Mouse (Mus musculus): Measurements from ENCODE around the gene Mvb12b. TPM values are rescaled to one million over a fixed set of nuclear protein-coding genes. Genes with fewer than 3 reads are reported as not detected.

The Mvb12b gene
- total and polyA plus RNA-seq, 3 experiments, result 16.3 to 27.8 (median 23.3) TPM

DNA sequence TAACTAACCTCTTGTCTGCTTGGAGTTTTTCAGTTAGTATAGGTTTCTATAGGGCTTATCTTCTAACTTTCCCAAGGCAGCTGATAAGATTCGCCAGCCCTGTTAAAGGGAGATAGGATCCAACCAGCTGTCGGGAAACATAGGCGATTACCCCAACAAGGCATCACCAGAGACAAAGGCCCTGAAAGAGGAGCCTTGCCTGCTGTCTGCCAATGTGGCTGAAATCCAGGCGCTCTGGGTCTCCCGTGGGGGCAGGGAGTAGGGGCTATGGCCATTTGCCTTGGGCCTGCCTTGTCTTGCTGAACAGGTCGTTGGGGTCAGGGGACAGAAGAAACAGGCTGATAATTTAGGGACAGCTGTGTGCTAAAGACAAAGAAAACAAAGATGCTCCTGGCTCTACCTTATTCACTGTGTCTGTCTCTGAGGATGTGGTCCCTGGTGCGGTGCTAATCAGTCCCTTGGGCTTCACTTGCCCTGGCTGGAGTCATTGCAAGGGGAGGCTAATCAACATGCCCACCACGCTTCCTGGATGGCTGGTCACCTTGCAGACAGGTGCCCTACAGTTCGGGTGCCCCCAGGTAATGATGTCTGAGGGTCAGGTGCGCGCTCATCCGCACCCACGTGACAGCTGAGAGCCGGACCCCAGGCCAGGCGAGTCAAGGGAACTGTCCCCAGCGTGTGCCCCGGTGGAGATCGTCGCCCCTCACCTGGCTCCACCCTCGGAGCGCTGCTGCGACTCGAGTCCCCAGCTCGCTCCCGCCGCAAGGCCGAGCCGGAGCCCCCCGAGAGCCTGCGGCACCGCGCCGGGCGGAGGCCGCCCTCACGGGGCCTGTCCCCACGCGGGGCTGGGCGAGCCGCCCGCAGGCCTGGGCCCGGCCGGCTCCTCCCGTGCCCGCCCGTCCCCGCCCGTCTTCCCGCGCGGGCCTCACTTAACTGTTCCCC lies 1.1 kb downstream of the Mvb12b start:
- peak; percentile 21 for DNase-seq

DNA sequence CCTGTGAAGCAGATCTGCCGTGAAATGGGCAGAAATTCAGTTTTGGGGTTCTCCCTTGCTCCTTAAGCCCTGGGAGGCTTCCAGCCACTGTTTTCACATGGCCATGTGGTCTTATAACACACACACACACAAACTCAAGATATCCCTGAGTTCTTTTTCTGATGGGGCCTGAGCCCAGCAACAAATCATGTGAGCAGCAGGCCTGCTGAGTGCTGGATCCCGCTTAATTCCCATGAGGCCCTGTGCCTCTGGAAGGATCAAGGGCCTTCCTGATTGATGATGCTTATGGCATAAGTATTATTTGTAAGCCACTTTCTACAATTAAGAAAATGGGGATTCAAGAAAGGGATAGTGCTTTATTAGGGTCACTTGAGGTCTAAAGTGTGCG lies 2.5 kb downstream of the Mvb12b start:
- DNase-seq, result no peak

DNA sequence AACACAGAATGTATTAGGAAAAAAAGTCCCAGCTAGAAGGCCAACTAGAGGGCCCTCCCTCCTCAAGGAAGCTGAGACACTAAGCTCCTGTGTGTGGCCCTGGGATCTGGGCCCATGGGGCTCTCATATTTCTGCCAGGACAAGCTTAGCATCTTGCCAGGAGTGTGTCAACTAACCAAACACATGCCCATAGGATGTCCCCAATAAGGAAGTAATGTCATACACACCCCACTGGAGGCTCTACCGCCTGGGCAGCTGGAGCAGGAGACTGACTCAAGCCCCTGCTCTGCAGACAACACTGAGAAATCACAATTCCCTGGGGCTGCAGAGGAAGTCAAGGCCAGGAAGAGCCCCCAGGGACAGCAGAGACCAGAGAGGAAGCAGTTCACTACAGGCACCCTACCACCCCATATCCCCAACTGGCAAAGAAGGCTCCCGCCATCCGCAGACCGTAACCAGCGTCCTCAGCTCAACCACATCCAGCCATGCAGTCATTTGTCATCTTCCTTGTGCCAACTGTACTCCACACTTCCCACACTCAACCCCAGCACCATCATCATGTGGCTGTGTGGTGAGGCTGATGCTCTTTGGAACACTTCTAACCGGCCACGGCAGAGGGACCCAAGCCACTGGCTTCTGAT lies 3.0 kb downstream of the Mvb12b start:
- no peak for DNase-seq

DNA sequence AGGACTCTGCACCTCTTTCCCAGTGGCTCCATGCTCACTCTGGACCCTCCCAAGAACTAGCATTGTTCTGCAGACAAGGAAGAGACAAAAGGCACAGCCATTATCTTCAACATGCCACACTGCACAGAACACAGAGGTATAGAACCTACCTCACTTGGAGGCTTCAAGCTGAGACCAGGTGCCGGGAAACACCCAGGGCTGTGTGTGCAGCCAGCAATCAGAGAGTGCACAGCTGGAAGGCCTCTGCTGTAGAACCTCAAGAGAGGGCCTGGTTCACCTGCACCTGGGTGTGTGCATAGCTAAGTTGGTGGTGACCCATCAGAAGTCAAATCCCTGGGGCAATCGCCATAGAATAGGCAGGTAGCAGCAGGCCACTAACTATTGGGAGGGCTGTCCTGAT lies 8.5 kb downstream of the Mvb12b start:
- no peak for DNase-seq

DNA sequence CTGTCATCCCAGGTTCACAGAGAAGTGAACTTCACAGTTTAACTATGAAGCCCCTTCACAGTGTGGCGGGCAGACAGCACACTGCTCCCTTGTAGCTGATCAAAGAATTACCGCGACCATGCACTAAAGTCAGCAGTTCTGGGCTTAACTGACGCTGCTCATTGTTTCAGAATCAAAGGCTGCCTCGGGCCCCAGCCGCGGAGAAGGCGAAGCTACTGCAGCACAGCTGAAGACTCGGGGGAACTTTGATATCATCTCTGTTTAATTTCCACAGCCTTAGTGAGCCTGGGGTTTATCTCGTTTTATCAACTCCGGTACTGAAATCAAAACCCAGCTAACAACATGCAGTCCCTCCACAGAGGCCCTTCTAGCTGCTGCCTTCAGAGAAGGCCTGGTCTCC lies 9.3 kb downstream of the Mvb12b start:
- no peak for DNase-seq

DNA sequence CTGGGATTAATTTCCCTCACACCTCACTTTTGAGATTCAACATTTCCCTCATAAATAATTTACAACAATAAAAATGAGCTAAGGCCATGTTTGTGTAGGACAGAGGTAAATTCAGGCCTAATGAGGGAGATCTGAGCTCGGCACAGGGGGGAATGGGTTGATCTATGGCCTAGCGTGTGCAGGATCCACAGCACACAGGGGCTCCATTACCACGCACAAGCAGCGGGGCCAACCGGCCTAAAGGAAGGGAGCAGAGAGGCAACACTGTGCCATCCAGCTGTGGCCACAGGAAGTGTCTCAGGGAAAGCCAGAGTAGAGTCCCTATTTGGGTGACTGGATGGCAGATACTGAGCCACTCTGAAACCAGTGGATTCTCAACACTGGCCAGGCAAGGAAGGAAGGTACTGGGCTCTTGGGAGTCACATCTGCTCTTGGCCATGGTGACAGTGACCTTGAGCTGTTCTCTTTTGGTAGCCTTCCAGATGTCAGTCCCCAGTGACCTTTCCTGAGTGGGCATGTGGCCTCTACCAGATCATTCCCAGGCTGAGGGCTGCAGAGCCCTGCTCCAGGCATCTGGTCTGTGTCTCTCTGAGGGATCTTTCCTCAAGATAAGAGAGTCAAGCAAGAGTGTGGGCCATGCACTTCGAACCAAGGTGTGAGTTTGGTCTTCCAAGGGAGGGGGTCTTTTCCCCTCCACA lies 9.9 kb downstream of the Mvb12b start:
- peak; percentile 40 for DNase-seq

DNA sequence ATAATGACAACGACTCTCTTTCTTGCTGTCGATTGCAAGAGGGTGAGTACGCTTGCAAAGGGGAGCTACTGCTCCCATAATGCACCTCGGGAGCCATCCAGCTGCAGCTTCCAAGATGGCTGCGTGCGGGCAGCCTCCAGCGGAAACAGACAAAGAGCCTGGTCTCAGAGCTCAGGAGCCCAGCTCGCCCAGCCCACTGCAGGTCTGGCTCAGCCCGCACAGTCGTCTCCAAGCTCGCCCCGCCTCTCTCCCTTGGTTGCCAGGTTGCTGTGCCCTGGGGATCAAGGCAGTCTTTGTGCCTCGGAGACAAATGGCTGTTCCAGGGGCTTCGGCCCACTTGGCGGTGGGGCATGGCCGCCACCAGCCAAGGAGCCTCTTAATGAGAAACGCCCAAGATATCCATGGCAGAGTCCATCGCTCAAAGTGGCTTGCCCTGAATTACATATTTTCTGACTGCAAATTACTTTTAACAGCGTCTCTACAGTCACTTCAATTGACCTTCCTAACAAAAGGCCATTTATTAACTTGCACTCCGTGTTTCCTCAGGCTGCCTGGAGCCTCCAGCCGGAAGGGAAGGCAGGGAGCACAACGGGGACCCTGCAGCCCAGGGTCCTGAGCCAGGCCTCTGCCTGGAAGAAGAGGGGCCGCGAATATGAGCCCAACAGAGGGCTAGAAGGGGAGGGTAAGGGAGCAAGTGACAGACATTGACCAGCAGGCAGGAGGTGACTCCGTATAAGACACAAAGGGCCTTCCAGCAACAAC lies 11.0 kb downstream of the Mvb12b start:
- DNase-seq, result peak; percentile 80

DNA sequence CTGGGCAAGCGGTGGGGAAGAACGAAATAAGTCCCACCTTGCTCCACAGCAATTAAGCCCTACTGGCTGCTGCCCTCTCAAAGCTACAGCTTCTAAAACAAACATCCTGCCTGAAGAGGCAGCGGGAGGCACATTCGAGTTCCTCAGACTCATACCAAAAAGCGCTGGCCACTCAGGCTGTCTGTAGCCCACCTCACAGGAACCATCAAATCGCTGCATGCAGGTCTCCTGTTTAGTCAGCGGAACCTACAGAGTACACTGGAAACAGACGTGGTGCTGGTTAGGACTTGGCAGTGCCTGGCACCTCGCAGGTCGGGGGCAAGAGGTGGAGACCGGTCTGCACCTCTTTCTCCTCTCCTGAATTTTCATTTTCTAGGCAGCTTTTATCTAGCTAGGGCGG lies 12.2 kb downstream of the Mvb12b start:
- DNase-seq, result no peak

DNA sequence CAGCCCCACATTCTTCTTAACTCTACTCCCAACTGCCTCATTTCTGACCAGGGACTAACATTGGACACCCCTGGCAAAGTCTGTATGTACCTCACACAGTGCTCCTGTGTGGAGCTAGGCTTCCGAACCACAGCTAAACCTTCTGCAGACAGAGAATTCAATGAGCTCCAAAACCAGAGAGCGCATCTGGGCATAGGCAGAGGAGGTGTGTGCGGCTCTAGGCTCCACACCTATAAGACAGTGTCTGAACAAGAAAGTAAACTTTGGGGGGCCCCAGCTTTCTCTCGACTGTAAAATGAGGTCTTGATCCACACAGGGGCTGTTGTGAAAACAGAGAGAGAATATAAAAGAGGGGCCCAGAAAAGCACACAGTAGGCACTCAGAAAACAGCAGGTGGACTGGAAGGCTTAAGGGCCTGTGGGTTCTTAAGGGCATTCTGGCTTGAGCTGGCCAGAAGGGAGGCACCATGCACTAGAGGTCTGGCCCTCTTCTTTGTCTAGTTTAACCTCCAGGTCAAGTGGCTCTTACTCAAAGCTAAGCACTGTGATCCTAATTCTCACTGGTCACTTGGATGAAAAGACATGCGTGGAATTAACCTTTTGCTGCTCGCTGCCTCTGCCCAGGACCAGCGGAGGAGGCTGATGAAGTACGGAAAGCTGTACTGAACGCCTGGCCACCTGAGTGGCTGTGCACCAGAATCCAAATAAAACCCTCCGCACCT lies 12.7 kb downstream of the Mvb12b start:
- no peak for DNase-seq

DNA sequence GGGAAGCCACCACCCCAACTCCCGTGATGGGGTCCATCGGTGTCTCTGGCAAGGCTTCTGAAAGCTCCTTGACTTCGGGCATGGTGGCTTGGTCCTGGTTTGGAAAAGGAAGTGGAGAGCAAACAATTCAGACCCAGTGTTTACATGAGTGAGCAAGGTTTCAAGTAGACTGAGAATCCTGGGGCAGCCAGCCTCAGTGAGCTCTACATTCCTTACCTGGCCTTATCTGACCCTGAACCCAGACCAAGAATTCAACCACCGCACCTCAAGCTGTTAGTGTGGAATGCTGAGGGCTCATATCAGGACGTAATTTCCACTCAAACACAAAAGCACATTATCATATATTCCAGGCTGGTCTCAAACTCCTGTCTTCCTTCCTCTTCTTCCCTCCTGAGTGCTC lies 13.4 kb downstream of the Mvb12b start:
- DNase-seq, result no peak

DNA sequence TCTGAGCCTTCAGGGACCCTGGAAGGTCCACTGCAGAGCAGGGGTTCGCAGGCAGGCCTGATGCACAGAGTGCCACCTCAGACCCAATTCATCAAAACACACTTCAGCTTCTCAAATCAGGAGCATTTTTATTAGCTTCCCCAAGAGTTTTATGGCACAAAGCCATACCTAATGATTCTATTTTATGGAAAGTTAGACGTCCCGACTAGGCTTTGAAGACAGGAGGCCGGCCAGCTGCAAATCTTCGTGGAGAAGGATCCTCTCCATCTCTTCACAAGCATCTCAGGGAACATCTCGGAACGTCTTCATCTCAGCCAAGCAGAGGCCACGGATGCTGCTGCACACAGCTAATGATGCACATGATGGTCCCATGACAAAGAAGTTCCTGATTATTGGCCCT lies 14.2 kb downstream of the Mvb12b start:
- DNase-seq, result no peak

DNA sequence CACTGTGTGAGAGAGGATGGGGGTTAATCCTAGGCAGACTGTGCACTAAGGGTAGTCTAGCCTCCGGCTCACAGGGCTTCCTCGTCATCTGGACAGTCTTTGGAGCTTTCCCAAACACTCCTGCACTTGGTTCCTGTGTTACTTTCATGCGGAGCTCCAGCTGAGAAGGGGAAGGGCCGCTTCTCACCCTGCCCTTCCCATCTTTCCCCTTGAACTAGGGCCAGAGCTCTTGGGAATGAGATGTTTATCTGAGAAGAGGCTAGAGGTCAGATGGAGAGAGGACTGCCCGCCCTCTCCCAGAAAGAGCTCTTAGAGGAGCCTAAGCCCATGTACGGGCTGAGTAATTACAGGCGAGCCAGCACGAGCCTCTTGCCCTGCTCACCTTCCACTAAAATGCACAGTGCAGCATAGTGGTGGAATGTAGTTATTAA lies 14.9 kb downstream of the Mvb12b start:
- DNase-seq, result peak; percentile 39

DNA sequence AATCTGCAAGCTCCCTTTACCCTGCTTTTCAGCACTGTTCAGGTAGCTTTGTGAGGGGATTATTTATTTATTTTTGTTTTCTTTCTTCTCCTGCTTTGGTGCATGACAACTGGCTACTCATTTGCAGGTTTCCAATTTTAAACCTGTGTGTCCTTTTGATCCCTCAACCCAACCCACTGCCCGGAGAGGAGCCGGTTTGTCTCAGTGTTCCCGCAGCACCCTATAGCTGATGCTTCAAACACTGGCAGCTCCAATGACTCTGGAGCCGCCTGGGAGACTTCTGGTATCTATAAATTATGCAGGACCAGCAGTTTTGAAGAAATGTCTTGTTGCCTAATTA lies 16.6 kb downstream of the Mvb12b start:
- no peak for DNase-seq

DNA sequence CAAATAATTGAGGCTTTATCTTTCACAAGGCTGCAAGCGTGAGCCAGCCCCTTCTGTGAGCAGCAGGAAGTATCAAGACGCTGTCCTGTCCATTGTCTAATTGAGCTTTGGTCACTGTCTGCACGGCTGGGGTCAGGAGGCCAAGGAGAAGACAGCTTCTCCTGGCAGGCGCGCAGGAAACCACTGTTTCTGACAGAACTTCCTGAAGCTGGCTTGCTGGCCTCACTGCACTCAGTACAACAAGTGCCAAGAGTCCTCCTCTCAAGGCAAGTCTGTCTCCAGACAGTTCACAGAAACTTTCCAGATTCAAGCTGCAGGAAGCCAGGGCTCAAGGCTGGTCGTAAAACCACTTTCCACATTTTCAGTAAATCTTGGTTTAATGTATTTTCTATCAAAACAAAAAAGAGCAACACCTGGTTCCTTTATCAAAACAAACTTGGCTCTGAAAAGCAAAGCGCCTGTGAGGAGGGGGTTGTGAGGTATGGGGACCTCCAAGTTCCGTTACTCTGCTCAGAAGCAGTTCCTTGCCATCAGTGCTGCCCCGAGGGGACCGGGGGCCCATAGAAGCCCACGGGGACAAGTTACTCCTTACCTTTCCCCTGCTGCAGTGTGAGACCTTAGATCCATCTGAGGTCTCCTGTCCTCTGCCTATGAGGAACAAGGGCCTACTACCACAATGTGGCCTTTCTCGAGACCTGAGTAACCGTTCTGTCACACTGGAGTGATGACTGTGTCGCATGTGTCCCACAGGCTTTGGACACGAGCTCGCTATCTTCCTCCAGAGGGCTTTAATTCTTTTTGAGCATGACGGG lies 17.2 kb downstream of the Mvb12b start:
- DNase-seq, result peak; percentile 77

DNA sequence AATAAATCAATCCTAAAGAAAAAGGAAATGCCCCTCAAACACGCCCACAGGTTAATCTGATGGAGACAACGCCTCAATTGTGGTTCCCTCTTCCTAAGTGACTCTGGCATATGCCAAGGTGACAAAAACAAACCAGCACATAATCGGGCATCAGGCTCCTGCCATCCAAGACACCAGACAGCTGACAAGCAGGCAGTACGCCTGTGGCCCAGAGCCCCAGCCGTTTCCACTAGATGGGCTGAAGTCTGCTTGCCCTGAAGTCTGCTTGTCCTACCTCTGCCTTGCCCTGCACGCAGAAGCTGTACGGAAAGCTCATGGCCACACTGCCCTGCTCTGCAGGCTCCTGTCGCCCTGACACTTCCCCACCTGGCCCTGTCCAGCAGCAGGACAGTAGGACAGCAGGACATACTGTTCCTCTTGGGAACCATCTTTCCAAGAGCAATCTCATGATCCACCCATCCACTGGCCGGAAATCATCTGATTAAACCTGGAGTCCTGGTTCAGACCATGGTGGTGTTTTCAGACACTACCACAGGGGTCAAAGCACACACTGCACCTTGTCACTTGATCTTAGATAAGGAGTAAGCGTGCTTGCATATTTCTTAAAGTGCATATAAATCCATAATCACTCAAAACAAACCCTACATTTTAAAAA lies 17.9 kb downstream of the Mvb12b start:
- DNase-seq, result no peak

DNA sequence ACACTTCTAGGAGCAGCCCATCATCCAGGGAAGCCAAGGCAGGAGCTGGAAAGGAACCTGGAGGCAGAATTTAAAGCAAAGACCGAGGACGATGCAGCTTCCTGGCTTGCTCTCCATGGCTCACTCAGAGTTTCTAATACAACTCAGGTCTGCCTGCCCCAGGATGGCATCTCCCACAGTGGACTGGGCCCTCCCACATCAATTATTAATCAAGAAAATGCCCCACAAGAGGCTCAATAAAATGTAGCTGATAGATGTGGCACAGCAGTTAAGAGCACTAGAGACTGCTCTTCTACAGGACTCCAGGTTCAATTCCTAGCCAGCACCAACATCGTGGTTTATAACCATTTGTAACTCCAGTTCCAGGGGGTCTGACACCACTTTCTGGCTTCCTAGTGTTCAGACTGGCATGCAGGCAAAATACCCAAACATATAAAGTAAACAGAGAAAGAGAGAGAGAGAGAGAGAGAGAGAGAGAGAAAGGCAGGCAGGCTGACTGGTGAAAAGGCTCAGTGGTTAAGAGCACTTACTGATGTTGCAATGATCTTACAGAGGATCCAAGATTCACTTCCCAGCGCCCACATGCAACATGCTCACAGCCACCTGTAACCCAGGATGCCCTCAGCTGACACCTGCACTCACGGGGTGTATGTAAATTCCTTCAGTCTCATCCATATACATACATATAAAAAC lies 18.6 kb downstream of the Mvb12b start:
- DNase-seq, result no peak

DNA sequence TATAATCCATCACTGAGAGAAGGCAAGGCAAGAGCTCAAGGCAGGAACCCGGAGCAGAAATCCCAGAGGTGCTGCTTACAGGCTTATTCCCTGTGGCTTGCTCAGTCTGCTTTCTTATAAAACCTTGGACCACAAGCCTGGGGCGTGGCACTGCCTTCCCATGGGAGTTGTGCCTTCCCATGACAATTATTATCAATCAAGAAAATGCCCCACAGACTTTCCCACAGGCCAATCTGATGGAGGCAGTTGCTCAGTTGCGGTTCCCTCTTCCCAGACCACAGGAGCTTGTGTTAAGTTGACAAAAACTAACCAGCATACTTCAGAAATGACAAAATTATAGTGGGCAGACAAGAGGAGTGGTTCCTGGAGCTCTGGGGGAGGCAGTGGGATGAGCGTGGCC lies 19.4 kb downstream of the Mvb12b start:
- DNase-seq, result no peak

DNA sequence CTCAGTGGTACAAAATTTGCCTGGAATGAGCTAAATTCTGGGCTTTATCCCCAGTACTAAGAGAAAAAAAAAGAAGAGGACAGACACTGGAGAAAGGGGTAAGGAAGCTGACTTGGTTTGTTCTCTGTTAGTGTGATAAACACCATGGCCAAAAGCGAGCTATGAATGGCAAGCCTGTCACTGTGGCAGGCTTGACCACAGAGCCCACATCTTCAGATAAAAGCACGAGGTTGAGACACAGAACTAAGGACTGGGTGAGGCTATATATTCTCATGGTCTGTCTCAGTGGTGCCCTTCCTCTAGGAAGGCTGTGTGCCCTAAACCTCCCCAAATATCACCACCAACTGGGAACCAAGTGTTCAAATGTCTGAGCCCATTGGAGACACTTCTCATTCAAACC lies 31.0 kb downstream of the Mvb12b start:
- no peak for DNase-seq

Data from adrenal gland, adult 2 months (tissue).